Mouse (Mus musculus) heart, adult 11 months (tissue): ENCODE measurements around the gene Ccdc6.

Source experiments
- DNase-seq: peaks from one replicate; pipeline ENCODE4 v3.0.0; 2022

The Ccdc6 gene

DNA sequence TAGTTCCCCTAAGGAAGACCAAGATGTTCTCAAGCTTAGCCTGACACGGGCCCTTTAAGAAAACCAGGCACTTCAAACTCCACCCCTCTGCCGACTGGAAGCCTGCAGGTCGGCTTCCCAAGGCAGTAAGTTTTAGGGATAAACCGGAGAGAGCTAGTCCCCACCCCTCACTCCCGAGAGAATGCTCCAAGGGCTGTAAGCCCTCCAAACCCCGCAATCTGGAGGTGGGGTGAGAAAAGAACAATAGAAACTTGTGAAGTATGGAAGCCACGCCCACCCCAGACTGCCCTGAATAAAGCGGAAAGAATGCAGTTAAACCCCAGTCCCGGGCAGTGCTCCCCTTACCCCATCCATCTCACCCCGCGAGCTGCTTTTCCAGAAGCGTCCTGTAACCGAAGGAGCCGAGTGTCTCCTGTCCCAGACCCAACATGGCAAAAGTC lies 1.9 kb upstream of the Ccdc6 start:
- peak; percentile 97 for DNase-seq

DNA sequence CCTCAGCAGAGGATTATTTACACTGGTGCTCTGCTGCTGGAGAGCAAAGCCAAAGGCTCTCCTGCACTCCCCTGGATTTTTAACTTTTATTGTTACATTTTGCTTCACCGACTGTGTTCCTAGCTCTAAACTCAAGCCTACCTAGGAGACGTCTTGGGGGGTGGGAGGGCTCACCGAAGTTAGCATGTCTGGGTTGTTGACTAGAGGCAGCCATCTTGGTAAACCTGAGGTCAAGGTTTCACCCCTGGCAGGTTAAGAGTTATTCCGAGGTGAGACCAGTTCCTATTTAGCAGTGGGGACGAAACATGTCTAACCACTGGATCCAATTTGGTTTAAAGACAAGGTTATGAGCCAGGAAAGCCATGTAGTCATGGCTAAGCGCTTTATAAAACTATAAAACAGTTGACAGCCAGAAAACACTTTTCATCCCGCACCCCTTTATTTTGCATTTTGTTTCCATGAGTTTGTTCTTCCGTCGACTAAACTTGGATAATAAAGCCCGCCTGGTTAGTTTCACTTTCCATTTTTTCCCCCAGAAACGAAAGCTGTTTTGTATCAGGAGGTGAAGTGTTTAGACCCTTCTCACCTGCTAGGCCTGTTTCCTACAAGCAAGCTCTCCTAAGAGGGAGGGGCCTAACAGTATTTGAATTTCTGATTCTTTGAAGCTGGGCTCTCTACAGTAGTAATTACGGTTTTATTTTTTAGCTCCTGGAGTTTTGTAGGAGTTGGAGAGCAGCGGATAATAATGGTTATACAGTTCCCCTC lies 1.2 kb upstream of the Ccdc6 start:
- DNase-seq: no peak

DNA sequence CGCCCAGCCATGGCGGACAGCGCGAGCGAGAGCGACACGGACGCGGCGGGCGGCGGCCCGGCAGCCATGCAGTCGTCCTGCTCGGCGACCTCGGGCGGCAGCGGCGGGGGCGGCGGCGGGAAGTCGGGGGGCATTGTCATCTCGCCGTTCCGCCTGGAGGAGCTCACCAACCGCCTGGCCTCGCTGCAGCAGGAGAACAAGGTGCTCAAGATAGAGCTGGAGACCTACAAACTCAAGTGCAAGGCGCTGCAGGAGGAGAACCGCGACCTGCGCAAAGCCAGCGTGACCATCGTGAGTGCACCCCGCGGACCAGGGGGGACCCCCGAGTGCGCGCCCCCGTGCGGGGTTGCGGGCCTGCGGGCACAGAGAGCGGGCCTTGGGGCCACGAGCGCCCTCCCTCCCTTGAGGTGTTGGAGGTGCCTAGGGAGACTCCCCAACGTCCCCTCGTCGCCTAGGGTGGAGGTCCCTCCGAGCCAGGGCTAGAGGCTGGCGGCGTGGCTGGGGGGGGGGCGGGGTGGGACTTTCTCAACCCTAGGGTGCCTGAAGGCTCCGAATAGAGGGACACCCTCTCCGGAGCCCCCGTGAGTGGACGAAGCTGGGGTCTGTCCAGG lies 475 bp downstream of the Ccdc6 start:
- peak; percentile 95 for DNase-seq

DNA sequence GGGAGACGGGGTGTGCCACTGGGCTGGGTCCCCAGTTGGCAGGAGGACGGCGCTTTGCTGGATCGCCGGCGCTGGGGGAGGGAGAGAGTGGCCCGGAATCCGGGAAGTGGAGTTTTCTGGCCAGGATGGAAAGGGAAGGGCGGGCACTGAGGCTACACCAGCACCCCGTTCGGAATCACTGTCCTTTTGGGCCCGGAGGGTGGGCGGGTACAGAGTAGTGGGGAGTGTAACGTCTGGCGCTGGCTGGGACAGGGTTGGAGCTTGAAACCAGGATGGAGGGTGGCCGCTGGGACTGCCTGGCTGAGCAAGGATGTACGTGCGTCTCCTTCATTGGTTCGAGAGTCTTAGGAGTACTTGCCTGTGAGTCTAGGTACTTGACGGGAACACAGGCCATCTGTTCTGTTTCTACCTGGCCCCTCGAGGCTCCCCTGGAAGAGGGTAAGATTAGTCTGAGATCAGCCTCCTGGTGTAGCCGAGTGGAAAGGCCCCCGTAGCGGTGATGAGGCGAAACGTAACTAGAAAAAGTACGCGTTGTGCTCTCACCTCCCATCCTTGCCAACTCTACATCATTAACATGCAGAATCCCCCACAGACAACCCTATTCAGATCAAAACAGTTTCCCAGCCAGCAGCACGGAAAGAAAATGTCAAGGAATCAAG lies 1.1 kb downstream of the Ccdc6 start:
- peak; percentile 98 for DNase-seq

DNA sequence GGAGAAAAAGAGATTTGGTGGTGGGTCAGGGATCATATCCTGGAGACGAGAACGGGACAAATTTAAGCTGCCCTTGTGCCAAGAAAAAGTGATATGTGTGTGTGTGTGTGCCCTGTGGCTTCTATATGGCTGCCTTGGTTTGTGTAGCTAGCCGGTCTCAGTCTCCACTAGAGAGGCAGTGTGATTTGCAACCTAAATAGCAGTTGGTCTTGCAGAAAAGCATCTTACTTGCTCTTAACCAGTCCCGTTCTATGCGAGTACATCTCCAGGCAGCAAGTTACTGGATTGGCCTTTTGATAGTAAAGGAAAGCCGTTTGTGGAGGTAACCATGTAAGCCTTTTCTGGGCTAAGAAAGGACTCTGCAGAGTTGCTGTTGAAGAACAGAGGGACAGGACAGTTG lies 1.7 kb downstream of the Ccdc6 start:
- DNase-seq: no peak

DNA sequence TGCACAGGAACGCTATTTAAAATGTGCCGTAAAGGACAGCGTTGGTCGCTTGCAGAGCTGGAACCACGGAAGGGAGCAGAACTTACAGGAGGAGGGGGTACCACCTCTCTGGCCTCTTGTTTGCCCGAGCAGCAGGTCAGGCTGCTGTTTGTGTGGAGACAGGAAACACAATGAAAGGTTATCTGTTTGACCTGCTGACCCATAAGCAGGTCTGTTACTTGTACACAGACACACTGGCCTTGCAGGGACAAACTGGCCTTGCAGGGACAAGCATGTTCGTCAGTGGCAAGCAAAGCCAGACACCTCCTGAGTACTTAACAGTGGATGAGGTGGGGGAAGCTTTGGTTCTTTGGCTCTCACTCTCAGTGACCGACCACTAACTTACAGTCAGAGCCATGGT lies 2.1 kb downstream of the Ccdc6 start:
- DNase-seq: peak; percentile 89

DNA sequence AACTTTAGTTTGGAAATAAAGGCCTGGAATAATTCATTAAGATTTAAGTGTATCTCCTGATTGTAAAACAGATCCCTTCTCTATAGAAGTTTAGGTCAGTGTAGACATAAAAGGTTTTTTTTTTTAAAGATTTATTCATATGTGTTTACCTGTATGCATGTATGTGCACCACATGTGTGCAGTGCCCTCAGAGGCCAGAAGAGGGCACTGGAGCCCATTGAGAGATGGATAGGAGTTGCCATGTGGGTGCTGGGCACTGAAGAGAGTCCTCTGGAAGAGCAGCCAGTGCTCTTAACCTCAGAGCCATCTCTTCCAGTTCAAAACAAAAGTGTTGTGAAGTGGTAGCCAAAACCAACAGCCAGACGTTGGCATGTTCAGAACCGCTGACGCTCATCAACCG lies 5.2 kb downstream of the Ccdc6 start:
- DNase-seq: no peak

DNA sequence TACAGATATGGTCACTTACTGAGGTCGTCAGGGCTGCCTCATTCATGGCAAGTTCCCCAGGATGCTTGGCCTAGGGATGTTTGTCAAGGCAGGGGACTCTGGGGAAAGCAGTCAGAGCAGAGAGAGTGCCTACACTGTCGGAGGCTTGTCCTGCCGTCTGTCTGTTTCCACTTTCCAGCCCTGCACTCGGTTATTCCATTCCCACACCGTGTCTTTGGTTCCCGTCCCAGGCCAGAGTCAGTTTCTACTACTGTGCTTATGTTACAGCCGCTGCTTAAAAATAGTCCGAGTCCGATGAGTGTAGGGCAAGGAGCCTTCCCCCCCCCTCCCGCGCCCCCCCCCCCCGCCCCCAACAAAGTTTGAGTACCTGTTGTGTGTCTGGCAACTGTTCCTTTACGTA lies 11.1 kb downstream of the Ccdc6 start:
- no peak for DNase-seq

DNA sequence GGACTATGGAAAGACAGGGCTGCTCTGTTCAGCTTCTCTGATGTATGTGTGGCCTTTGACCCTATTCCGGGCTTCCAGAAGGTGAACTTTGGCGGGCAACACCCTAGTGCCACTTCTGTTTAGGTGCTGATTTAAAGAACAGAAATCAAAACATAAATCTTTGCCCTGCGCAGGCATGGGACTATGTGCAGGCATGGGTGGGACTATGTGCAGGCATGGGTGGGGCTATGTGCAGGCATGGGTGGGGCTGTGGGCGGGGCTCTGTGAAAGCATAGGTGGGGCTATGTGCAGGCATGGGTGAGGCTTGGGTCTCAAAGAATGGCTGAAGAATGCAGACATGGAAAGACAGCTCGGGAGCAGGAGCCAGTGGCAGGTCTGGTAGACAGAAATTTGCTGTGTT lies 13.1 kb downstream of the Ccdc6 start:
- peak; percentile 90 for DNase-seq

DNA sequence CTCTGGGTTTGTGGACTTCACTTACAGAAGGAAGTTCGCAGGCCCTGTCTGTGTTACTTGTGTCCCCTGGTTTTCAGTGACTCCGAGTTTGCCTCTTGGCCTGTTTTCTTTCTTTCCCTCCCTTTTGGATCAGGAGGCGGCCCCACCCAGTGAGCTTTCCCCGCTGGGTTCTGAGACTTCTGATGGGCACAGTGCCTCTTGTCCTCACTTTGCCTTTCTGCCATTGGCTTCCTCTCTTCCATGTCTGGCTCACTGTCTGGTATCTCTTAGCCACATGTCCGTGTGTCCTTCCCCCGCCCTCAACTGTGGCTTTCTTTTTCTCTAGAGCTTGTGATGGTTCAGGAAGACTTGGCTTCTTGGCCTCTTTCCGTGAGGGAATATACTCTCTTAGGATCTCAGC lies 13.9 kb downstream of the Ccdc6 start:
- peak; percentile 96 for DNase-seq

DNA sequence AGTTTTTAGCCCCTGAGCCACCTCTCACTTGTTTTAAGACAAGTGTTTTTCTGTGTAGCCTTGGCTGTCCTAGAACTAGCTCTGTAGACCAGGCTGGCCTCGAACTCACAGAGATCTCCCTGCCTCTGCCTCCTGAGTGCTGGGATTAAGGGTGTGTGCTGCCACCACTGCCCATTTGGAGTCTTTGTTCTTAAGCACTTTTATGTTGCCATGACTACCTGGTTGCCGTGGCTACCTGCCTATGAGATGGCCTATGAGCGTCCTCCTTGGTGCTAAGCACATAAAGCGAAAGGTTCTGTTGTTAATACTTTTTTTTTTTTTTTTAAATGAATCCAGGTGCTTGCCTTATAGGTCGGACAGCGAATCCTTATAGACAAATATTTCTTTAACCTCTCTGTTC lies 14.7 kb downstream of the Ccdc6 start:
- no peak for DNase-seq

DNA sequence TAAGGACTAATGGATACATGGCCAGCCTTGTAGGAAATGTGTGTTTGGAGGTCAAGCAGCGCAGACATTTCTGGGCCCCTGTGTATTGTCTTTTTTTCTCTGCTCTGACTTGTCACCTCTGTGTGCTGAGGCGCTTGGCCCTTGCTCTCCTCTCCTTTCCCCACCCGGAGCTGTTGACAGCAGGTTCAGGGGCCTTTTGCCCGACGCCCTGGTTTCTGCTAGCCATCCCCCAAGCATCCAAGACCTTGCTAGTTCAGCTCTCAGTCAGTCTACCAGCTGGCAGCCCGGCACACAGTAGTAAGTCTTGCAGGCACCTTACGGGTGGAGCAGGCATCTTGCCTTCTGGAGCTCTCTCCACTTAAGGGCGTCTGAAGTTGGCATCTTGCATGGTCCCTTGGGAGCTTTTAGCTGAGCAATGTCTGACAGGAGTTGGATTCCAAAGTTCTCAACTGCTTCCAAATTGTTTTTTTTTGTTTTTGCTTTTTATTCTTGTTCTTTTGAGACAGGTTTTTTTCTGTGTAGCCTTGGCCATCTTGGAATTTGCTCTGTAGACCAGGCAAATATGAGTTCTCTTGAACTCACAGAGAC lies 17.2 kb downstream of the Ccdc6 start:
- peak; percentile 90 for DNase-seq

DNA sequence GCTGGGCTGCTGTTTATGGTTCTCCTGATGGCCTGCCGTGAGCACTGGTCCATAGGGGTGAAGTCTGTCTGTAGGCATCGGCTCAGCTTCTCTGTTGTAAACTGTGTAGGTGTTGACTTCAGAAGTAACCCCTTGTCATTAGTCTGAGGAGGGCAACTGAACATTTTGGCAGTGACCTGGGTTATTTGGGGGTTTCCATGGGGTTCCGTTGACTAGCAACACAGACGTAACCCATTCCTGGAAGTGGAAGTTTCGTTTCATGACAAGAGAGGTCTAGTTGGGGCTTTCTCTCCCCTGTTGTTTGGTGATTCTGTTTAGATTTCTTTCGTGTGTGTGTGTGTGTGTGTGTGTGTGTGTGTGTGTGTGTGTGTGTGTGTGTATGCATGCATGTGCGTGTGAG lies 19.5 kb downstream of the Ccdc6 start:
- DNase-seq: no peak

DNA sequence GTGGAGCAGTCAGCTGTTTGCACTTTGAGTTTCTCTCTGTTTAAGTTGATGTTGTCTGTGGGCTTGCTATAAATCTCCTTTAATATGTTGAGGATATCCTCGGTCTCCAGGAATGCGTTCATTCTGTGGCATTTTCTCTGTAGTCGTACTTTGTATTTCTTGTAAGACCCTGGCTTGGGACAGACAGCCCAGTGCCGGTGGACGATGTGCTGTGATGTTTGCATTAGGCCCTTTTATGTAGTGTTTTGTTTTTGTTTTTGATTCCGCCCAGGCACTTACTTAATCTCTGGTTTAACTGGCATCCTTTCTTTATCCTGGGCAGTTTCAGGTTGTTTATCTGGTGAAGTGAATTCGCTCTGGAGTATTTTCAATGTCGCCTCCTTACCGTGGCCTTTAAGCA lies 22.5 kb downstream of the Ccdc6 start:
- DNase-seq: no peak

DNA sequence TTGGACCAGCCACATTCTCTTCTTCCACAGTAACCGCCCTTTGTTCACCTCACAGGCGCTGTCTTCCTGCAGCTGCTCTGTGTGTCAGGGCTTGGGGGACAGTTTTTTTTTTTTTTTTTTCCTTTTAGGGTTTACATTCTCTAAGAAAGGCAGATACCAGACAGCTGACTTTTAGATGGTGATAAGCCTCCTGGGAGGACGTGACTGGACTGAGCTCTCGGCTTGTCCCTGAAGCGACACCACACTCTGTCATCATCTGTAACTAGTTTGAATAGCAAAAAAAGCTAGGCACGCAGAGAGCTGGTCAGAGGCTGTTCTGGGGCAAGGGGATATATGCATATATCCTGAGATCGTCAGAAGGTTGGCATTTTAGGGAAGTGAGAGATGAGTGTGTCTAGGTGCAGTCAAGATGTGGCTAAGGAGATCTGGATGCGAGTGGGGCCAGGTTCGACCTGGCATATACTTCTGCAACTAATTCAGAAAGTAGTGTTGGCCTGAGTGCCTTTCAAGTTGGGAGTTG lies 23.0 kb downstream of the Ccdc6 start:
- DNase-seq: no peak

DNA sequence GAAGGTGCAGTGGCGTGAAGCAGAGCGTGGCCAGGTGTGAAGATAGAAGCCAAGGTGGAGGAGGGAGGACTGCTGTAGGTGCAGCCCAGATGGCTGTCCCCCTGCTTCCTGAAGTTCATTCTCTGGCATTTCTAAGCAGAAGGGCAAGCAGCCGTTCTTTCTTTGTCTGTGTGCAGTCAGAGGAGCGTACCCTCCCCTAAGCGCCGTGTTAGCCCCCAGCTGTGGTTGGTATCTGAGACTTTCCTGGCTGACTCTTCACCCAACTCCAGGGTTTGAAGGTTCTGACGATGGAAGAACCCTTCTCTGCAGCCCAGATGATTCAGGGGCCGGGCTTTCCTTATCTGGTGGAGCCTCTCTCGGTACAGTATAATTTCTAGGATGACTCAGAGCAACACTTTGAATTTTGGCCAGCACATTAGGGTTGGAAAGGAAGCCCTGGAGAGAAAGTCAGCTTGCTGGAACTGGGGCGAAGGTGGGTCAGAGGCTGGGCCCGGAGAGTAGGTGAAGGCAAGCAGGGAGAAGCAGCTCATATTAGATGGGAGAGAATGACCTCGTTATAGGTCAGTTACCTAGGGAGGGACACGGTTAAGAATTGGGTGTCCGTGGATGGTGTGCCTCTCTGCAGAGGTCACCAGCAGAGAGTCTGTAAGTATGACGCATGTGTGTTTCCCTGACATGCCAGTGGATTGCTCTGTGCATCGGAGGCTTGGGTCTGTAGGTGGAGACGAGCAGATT lies 23.9 kb downstream of the Ccdc6 start:
- peak; percentile 93 for DNase-seq

DNA sequence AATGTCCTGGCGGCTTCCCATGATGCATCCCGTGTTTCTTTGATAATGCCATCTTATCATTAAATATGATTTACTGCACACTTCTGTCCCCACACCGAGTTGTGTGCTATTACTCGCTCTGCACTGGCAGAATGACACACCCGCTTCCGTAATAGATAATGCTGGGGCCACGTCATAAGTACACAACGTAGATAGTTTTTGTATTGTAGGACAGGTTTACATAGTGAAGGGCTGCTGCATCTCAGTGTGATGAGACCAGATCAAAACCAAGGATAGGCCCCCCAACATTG lies 24.4 kb downstream of the Ccdc6 start:
- DNase-seq: peak; percentile 90

DNA sequence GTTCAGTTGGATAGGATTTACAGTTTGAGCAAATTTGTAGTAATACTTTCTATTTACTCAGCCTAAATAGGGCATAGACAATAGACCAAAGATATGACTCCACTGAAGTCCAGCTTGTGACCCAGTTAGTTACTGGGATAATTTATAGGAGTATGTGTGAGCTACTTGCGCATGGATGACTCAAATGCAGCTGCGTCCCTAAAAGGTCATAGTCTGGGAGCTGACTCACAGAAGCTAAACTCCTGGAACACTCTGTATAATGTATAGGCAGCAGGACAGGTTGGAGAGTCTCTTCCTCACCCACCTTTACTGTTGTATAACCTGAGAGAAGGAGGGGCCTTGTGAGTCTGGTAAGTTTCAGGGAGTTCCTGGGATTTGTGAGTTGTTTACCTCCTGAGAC lies 26.5 kb downstream of the Ccdc6 start:
- DNase-seq: no peak

DNA sequence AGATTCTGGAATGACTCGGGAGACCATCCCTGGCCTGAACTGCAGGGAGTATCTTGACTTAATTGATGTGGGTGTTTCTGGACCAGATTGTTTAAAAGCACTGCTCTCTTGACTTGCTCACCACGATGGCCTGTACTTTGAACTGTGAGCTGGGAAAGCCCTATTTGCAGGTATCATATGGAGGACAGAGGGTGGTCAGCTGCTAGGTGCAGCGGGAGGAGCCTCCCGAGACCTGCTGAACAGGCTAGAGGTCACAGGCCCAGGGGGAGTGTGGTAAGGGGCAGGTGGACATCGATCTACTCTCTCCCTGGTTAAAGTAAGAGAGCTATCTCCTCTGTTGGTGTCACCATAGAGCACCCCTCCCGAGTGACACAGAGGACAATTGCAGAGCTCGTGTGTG lies 28.6 kb downstream of the Ccdc6 start:
- DNase-seq: no peak

DNA sequence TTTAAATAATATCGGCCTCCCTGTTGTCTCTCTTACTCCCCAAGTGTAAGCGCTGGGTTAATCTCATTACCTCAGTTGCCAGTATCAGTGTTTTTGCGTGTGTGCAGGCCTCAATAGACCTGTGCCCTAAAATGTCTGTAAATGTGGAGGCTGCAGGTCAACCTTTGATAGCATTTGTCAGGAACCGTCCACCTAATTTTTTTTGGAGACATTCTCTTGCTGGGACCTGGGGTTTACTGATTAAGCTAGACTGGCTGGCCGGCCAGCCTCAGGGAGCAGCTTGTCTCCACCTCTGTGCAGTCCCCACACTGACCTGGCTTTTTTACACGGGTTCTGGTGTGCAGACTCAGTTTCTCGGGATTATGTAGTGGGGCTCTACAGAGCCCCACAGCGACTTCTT lies 30.4 kb downstream of the Ccdc6 start:
- DNase-seq: no peak

DNA sequence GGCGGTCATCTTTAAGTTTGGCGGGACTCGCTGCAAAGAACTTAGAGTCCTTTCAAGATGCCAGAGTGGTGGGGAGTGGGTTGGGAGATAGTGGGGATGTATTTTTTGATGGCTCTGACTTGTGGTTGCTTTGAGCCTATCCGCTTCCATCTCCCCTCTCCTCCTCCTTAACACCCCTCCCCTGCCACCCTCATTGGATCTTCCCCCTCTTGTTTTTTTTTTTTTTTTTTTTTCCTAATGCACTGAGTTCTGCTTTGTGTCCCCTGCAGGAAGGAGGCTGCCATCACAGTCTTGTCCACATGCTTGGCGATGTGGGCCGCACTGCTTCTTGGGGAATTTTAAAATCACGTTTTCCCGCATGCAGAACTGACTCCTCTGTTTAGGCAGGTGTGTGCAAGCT lies 31.5 kb downstream of the Ccdc6 start:
- DNase-seq: no peak

DNA sequence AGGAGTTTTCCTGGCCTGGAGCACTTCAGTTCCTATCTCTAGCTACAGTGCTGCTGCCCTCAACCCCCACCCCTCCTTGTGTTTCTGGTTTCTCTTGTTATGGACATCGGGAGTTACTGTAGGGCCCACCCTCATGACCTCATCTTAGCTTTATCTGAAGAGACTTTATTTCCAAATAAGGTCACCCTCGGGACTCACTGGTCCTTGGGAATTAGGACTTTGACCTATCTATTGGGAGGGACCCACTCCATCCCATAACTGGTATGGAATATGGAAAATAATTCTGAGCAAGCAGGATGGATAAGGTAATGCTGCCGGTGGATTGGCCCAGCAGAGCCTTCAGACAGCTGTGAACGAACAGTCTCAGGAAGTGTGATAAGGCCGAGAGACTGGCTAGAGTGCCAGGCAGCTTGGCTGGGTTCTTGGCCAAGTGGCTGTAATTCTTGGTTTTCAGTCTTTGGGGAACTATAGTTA lies 35.2 kb downstream of the Ccdc6 start:
- peak; percentile 95 for DNase-seq

DNA sequence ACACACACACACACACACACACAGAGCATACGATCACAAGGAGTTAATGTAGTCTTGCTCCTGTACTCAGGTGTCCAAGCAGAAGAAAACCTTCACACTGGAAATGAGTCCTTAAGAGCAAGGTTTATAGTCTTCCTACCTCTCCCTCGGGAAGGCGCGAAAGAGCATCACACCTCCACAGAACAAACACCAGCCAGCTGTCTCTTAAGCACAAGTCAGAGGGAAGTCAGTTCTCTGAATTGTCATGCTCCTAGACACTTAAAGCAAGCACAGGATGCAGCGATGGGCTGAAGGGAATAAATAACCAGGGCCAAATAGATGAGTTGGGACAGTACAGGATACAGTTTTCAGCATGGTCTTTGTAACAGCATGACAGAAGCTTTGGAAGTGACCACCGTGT lies 35.8 kb downstream of the Ccdc6 start:
- no peak for DNase-seq
